Mouse (Mus musculus): ENCODE data around the gene Mpi.
A peak's percentile ranks its signal among the peaks of the same experiment; 100 is the strongest.

The Mpi gene

DNA sequence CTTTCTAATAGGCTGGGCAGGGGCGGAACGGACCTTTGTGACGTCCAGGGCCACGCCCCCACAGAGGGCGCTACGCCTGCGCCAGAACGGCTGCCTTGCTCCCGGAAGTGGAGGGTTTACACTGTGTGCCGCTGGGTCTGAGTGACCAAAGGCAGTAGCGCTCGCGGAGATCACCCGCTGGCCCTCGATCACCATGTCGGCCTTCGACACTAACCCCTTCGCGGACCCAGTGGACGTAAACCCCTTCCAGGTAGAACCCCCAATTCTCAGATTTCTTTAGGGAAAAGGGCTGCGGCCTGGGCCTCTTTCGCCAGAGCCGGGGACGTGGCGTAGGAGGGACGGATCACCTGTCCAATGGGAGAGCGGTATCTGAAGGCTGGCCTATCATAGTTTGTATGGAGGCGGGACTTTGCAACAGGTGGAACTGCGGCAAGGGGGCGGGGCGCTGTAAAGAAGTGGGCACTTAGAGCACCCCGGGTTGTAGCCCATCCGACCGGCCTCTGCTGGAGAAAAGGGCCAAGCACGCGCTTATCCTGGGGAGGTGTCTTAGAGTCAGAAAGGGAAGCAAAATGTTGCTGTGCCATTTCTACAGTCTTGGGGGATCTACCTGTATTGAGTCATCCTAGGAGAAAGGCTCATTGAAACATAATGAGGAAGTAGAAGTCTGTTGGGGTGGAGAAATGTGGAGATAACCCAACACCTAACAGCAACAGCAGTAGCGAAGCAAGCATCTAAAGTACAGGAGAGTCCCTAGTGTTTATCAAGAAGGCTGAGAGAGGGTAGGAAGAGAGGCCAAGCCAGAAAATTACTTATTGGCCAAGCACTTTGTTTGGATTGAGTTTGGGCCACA is 8.5 kb upstream of the Mpi start, which contains the start of gene Scamp2:
Gene Scamp2 (plus strand): TSS at position 83 of the 850 bp plus-strand sequence.
- peak; percentile 81 to 88 for DNase-seq

DNA sequence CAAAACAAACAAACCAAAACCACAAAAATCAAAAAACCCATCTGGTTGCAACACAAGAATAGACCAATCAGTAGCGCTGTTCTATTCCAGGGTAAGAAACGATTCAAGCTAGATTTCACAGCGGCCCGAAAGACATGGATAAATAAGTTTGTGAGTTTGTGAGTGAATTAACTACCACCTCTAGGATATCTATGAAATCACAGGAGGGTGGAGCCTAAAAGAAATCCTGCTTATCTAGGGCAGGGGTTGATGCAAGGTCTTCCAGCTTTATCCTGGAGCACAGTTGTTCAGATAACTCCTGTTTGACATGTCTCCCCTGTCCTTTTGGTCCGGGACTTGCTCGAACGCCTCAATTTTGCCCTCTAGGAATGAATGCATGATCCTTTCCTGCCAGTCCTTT is 7.7 kb upstream of the Mpi start:
- DNase-seq = no peak

DNA sequence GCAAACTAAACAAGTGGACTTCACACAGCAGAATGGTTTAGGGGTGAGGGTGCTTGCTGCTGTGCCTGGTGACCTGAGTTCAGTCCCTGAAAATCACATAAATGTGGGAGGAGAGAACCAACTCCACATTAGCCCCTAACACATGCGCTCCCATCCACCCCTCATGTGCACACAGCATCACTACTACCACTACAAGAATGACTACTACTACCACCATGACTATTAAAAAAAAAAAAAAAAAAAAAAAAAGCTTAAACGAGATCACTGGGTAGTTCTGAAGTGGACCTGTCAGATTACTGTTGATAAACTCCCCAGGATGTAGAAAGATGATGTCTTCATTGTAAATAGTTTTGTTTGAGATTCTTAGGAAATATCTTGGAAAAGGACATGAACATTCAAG is 7.0 kb upstream of the Mpi start:
- no peak for DNase-seq

DNA sequence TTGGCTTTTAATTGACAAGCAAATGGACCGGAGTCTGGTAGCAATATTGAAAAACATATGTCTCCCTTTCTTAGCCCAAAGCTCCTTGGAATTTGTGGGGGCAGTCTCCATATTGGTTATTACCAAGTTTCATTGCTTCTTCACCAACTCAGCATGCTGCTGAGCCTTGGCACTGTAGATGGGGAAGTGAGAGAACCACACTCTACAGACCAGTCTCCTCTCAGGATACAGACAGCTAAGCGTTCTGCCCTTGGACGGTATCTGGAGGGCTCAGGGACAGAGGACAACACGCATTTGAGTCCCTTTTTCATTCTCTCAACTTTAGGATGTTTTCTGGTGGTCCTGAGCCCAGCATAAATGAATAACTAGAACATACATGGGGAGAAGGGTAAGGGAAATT is 6.1 kb upstream of the Mpi start:
- DNase-seq = no peak

DNA sequence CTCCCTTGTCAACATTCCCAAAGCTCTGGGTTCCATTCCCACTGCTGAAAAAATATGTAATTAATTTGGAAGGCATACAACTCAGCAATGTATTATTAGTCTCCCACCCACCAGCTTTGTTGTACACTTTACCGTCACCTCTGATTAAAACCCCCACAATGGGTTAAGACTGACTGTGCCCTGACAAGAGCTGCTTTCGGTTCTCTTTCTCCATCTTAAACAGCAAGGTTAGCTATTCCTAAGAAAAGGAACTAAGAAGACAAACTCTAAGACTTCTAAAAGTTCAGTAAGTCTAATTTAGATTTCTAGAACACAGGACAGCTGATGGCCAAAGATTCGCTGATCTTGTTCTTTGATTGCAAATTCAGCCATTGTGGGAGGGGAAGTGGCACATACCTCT is 4.7 kb upstream of the Mpi start:
- no peak for DNase-seq

DNA sequence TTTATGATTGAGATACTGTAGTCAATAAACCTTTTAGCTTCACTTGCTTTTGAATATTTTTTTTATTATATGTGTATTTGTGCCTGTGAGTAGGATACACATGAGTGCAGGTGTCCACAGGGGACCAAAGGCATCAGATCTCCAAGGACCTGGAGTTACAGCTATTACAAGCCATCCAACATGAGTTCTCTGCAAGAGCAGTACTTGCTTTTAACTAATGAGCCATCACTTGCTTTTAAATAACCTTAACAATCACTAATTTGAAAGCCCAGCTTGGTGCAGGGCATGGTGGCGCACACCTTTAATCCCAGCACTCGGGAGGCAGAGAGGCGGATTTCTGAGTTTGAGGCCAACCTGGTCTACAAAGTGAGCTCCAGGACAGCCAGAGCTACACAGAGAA is 2.2 kb upstream of the Mpi start:
- no peak for DNase-seq

DNA sequence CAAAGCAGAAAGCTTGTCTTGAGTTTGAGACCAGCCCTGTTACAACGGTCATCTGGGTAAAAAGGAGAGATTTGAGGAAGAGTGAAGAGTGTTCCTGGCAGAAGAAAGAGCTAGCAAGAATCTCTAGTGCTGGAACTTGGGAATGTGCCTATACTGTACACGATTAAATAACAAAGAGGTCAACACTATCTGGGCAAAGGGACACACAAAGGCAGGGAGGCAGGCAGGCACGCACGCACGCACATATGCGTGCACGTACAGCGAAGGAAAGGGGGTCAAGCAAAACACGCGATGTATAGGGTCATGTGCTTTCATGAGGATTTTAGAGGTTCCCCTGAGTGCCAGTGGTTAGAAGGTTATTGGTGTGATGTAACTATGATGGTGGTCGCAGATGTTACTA is 556 bp upstream of the Mpi start:
- no peak for DNase-seq

DNA sequence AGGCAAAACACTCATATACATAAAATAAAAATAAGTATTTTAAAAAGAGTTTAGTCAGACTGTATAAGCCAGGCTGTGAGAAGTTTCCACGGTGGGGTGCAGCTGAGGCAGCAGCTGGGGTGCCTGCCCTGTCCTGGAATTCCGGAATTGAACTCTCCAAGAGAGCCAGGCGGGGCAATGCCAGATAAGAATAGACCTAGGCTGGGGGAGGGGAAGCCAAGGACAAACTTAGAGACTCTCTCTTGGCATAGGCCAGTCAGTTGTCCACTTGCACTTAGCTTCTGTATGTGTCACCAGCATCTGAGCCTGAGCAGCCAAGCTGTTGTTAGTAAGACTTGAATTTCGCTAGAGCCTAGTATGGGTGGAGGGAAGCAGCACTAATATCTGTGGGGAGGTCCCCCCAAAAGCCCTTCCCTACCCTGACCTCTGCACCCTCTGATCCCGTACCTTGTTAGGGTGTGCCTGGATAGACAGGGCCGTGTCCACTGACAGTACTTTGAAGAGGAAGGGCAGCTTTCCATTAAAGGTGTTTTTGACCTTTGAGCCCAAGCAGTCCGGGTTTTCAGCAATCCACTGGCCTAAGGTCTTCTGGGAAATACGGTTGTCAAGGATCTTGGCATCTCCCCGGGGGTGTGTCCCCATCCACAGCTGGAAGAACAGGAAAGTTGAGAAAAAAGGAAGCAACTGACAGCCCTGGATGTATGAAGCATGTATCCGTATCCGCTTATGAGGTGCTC is 2.3 kb downstream of the Mpi start:
- DNase-seq = no peak

DNA sequence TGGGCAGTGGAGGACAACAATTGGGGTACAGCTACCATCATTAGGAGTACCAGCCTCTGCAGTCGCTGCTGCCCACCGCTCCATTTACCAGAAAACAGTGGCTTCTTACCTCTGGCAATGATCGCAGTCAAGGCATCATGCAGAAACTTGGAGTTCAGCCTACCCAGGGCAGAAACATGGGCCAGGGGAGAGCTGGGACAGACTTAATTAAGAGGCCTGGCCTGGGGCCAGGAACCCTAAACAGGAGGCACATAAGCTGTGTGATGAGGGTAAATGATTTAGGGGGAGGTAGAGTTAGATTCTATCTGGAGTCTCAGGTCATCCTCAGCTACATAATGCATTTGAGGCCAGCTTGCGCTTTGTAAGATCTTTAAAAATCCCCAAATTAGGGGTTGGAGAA is 3.4 kb downstream of the Mpi start:
- DNase-seq = no peak

DNA sequence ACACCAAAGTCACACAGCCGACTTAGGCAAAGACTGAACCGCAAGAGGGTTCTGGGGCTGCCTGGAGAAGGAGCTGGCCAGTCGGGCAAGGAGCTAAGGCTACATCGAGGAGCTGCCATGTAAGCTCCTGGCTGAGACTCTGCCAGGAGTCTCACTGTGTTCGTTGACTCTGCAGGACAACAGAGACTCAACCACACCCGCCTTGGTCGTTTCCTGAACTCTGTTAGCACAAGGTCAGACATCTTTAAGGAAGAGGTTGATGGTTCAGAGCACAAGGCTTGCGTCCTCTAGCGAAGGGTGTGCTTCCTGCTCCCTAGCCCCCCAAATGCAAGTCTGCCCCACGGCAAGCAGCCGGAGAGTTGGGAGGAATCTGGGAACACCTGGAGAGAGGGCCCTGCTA is 4.7 kb downstream of the Mpi start:
- no peak for DNase-seq

DNA sequence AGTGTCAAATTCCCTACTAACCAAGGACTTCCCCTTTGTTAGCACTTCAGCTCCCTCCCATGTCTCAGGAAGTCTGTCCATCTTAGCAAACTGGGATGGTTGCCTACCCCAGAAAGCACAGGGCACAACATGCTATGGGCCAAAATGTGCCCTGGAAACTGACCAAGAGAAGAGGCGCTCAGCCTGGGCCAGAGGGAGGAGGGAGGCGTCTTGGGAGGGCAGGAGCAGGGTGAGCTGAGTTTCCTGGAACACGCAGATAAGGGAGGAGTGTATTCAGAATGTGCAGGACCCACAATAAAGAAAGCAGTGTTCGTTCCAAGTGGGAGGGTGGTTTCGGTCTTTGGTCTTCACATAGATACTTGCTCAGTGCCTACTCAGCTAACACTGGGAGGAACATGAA is 5.3 kb downstream of the Mpi start:
- DNase-seq = no peak

DNA sequence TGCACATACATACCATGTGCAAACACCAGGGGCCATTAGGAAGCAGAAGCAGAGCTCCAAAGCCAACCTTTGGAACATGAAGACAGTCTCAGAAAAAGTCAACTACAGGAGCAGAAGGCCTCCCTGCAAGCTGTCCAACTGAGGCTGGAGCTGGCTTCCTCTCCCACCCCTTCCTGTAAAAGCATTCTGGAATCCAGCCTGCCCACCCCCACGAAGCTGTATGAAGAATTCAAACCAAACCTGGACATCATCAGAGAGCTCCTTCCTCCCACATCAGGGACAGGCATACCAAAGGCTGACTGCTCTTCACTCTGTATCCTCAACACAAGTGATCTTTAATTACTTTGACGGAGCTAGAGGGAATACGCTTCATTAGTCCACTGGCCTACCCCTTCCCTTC is 8.6 kb downstream of the Mpi start:
- DNase-seq = no peak

DNA sequence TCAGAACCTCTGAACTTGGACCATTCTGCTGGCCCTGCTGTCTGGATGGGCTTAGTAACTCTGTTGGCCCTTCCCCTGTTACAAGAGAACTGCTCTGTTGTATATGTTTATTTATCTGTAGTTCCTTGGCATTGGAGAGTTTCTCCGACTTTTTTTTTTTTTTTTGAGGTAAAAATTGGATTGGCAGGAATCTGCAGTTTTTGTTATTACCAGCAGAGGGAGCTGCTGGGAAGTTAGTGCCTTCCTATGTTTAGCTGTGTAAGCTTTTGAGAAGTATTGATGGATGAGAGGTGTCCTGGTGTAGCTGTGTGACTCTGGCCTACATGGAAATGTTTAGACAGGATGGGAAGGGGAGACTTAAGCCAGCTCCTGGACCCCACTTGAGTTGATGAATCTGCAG is 11.3 kb downstream of the Mpi start:
- no peak for DNase-seq

DNA sequence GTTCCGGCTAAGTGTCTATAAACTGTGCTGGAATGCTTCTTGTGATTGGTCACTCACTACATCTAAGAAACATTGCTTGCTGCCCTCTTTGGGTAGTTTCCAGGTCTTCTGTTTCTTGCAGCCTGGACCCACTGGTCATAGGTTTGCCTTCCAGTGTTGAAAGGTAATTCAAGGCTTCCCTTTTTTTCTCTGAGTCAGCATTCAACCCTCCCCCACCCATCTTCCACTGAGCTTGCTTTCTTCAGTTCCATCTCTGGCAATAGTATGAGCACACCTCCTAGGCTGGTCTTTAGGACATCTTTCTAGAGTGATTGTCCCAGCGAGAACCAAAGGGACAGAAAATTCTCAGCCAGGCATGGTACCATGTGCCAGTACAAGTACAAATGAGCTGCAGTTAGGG is 13.0 kb downstream of the Mpi start:
- no peak for DNase-seq

DNA sequence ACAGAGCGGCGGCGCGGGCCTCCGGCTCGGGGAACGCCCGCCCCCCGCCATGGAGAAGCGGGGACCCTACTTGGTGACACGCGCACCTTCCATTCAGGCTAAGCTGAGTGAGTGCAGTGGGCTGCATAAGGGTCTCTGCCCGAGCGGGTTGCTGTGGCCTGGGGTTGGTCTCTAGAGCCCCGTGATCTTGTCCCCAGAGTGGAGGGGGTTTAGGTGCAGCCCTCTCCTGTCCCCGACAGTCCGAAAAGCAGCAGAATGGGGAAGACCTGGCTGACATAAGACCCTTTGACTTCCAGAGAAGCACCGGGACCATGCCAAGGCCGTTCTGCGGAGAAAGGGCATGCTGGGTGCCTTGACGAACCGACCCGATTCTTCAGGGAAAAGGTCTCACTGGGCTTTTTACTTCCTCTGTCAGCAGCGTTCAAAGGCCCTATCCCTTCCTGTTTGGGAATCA is 14.8 kb downstream of the Mpi start:
- DNase-seq = no peak

DNA sequence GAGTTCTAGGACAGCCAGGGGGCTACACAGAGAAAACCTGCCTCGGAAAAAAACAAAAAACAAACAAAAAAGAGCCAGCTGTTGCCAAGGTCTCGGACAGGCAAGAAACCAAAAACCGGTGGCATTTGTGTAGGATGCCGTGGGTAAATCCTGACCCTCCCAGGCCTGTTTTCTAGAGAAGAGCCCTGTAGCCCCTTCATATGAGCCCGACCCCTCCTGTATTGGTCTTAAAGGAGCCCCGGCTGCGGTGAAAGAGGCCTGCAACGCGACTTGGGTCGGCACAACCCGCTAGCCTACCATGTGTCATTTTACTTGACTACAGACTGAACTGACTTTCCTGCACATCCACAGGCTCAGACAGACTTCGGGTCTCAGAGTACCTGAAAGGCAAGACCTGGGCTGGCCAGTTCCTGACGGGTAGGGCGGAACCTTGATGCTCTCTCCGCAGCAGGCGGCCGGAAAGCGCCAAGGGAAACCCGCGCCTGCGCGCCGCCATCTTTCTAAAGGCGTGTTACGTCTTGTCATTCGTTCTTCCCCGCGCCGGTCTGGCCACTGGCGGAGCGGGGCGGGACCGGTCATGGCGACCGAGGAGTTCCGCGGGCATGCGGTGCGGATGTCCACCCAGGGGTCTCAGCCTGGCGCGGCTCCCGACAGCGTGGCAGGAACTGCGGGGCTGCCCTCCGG is 15.4 kb downstream of the Mpi start, which contains the start of gene Fam219b:
Gene Fam219b (plus strand): TSS at position 485 of the 684 bp plus-strand sequence.
- peak; percentile 77 to 80 for DNase-seq

DNA sequence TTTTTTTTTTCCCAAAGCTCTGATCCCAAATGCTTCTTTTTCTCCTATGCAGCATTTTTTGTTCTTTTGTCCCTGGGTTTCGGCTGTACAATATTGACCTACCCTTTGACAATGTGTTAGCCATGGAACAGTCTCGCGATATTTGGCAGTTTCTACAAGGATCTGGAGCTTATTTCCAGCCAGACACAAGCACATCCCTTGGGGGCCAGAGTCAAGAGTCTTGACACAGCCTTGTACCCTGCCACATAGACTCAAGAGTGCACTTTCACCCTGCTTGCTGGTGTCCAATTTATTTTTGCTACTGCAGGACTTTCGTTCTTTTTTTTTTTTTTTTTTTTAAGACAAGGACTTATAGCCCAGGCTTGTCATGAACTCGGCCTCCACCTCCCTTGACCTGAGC is 16.2 kb downstream of the Mpi start:
- DNase-seq = no peak

DNA sequence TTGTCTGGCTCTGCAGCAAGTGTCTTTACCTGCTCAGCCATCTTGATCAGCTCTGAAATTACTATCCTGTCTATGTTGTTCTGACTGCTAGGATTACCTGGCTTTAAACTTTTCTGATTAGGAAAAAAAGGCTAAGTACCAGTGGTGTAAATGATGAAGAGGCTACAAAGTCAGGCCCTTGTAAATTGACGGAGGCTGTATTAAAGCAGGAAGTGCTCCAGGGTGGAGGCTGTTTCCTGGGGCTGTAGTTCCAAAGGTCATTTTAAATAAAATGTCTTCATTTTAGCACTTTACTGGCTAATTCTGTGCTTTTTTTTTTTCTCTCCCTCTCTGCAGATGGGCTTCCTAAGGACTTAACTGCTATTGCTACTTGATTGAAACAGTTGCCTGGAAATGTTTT is 20.6 kb downstream of the Mpi start:
- no peak for DNase-seq

DNA sequence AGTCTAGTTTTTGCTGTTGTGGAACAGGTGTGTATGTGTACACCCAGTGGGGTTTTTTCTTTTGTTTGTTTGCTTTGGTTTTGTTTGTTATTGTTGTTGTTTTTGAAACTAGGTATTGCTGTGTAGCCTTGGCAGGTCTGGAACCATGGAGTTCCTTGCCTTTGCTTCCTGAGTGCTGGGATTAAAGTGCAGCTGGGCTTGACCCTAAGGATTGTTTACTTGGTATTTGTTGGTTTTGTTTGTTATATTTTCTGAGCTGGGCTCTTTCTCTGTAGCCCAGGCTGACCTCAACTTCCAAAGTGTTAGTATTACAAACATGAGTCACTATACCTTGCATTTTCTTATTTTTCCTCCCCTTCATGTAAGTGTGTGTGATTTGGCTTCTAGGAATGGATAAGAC is 26.1 kb downstream of the Mpi start:
- DNase-seq = no peak

DNA sequence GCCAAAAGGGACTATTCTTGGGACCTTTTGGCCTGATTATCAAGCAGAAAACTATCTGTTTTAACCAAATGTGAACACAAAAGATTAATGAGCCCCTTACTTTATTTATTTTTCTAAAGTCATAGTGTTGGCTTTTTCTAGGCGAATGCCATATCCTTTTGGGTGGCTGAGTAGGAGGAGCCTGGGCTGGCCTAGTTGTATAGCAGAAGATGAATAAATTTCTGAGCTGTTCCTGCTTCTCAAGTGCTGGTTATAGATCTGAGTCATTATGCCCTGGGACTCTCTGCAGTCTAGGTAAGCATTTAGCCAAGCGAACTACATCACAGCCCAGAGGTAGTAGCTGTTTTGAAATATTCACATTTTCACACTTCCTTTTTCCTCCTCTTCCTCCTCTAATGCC is 27.0 kb downstream of the Mpi start:
- no peak for DNase-seq

DNA sequence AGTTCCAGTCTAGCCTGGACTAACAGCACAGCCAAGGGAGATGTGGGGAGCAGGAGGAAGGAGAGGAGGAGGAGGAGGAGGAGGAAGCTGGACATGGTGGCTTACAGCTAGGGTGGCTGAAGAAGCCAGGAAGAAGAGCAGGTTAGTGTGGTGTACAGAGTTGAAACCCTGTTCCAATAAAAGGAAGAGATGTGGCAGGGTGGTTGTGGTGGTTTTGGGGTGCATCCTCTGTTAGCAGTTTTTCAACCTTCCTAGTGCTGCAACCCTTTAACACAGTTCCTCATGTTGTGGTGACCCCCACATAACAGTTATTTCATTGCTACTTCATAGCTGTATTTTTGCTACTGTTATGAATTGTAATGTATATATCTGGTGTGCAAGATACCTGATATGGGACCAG is 28.1 kb downstream of the Mpi start:
- DNase-seq = no peak

DNA sequence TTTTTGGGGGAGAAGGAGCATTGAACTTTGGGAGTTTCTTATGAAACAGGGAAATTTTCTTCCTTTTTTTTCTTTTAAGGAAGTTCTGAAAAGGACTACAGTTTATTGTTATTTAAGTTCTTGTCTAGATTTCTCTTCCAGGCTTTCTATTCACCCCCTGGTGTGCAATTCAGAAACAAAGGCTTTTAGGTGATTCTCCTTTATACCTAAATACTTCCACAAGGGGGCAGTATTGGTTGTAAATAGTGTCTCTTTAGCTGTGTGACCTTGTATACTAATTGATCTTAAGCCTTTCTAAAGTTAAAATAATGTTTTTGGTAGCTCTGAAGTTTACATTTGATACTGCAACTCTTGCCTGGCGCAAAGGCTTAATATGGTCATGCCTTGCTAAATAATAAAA is 28.8 kb downstream of the Mpi start:
- DNase-seq = no peak

DNA sequence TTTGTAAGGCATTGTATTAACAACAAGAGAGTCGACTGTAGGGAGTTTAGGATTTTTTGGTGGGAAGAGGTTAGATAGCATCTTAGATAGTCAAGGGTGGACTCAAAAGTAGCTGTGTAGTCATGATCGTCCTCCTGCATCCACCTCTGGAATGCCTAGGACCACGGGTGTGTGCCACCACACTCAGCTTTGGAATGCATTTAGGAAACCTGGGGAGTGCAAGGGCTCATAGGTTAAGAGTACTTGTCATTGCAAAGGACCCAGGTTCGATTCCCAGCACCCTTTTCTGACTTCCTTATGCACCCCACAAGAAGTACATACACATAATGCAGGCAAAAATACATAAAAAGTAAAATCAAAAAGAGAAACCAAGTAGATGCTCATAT is 29.7 kb downstream of the Mpi start:
- DNase-seq = no peak
